Mouse (Mus musculus): Measurements from ENCODE around the gene Dcpp1.
A peak's percentile ranks its signal among the peaks of the same experiment; 100 is the strongest.
"Not testable (repeated sequence)": the region's sequence is repeated elsewhere in the genome, so short reads cannot be mapped to it uniquely, and the experiment has no call there.

Dcpp1 gene

DNA sequence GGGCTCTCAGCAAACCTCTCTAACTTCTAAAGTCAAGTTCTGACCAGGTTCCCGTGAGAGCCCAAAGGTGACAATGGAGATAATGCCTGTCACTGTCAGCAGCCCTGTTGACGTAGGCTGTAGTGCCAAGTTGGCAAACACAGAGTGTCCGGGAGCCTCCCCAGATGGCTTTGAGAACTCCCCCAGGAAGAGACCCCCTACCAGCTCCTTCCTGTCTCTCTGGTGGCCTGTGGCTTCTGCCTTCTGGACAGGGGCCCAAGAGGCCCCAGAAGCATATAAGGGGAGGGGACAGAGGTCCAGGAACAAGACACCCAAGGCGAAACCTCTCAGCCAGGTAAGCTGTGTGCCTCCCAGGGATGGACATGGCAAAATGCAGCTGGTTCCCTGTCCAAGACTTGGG, at the start of gene Dcpp1, which contains the start of gene Dcpp2:
TSS of gene Dcpp1 (plus strand) at position 301 of the 400 bp plus-strand sequence.
TSS of gene Dcpp2 (plus strand) at position 305 of the 400 bp plus-strand sequence.
- not testable (repeated sequence) for DNase-seq (ENCODE audit: low read depth, low spot score)

DNA sequence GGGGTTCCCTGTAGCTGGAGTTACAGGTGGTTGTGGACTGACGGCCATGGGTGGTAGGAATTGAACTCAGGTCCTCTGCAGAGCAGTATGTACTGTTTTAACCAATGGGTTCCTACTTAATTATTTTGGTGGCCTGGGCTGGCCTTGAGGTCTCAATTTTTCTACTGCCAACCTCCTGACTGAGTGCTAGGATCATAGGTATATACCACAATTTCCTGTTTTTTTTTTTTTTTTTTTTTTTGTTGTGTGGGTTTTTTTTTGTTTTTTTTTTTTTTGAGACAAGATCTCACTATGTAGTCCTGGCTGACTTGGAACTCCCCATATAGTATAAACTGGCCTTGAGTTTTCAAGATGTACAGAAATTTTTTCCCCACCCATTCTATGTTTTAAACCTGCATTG, 49.5 kb upstream of the Dcpp1 start:
- DNase-seq (ENCODE audit: low read depth, low spot score), result no peak

DNA sequence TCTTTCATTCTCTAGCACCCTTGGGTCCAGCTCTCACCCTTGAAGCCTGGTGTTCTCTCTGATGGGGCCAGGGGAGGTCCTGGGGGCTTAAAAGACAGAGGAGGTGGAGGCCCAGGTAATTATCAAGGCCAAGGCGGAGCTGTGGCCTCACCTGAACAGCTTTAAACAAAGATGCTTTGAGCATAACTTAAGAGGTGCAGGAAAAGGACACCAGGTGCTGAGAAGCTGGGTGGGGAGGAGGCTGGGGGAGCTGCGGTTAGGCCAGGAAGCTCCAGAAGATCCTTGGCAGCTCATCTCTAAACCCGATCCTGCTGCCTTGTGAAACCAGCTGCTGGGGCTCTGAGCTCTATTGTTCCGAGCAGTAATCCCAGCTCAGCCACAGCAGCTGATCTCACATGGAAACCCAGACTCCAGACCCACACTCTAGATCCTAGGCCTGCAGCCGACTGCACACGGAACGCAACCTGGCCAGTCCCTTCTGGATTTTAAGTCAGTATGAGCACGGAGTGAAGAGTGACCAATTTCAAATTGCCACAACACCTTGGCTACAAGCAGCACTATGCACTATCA, 44.6 kb upstream of the Dcpp1 start, which contains the start of gene Prss33:
TSS of gene Prss33 (minus strand) at position 51 of the 570 bp plus-strand sequence.
- no peak for DNase-seq (ENCODE audit: low read depth, low spot score)

DNA sequence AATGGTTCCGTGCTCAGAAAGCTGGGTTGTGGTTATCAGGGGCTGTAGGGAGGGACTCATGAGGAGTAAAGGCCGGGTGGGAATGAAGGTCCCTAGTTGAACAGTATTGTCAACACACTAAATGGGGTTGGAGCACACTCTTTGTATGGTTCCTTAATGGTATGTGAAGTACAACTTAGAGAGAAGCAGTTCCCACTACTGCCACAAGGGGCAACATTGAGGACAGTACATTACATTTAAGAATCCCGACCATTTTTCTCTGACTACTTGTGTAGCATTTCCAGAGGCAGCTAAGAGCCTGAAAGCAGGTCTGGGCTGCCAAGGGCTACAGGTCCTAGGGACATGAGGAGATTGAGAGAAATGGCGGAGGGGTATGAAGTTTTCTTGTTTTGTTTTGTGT, 39.5 kb upstream of the Dcpp1 start:
- peak; percentile 82 for DNase-seq (ENCODE audit: low read depth, low spot score)

DNA sequence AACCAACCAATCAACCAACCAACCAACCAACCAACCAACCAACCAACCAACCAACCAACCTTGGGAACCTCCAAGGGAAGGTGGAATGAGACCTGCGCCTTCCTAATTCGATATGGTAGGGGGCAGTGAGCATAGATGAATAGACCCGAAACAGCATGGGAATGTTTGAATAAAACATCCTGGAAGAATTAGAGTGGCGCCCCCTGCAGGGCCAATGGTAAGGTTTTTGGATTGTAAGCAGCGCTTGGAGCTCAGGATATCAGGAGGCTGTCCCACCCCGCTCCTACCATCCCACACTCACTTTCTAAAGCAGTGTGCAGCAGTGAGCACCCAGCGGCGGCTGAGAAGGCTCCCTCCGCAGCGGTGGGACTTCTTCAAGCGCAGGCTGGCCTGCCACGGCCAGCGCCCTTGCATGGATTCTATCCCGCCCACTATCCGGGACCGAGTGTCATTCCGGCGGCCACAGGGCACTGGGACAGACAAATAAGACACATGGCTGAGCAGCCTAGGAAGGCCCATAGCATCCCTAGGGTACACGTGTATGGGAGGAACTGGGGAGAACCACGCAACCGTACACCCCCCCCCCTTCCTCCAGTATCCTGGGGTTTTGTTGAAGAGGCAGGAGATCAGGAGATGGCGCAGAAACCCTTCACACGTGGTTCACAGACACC, 37.4 kb upstream of the Dcpp1 start:
- DNase-seq (ENCODE audit: low read depth, low spot score), result peak; percentile 89

DNA sequence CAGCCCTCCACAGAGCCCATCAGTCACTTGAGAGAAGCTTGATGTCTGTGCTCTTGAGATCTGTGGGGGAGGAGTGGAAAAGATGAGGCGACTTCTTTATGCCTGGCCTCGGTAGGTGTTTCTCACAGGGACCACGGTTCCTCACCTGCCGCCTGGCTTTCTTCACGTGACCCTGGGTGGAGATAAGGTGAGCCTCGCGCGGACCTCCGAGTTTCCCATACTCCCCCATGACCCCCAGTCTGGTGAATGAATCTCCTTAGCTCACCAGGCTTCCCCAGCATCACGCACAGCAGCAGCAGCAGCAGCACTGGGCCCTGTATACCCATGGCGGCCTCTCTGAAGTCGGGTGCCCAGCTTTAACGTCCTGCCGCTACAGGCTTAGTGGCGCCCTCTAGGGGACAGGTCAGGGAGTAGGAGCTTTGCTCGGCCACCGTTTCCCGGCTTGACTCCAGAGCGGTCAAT, 36.8 kb upstream of the Dcpp1 start, which contains the start of the genes Prss32 and Prss41:
TSS of gene Prss32 (plus strand) at position 44 of the 462 bp plus-strand sequence.
TSS of gene Prss41 (minus strand) at position 361 of the 462 bp plus-strand sequence.
- peak; percentile 80 for DNase-seq (ENCODE audit: low read depth, low spot score)

DNA sequence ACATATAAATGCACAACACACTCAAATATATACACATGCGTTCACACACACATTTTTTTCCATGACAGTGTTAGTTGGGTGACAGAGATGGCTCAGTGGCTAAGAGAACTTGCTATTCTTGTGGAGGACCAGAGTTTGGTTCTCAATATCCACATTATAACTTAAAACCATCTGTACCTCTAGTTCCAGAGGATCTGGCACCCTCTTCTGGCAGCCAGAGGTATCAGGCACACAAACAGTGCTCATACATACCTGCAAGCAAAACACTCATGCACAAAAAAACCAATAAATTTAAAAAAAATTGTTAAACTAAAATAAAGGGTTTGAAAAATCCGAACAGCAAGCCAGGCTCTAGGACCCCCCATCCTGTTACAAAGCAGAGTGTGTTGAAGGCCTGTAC, 30.6 kb upstream of the Dcpp1 start:
- peak; percentile 40 for DNase-seq (ENCODE audit: low read depth, low spot score)

DNA sequence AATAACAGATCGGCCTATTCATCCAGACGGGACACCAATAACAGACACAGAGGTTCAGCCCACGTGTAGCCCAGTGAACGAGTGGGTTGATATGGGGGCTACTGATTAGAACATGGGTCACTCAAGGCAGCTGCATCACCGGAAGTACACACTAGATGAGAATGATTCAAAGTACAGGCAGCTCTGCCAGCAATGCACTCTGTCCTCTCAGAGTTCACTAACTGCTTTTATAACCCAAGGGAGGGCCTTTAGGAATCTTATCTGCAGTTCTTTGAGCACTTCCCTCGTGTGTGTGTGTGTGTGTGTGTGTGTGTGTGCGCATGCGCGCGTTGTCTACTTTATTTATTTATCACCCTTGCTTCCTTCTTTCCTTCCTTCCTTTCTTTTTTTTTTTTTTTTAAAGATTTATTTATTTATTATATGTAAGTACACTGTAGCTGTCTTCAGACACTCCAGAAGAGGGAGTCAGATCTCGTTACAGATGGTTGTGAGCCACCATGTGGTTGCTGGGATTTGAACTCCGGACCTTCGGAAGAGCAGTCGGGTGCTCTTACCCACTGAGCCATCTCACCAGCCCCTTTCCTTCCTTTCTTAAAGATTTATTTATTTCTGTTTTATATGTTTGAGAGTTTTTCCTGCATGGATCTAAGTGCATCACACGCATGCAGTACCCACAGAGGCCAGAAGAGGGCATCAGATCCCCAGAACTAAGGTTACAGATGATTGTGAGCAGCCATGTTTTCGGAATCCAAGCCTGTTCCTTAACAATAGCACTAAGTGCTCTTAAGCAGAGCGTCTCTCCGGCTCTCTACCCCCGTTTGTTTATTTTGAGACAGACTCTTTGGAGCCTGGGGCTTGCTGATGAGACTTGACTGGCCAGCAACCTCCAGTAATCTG, 29.6 kb upstream of the Dcpp1 start:
- peak; percentile 82 for DNase-seq (ENCODE audit: low read depth, low spot score)

DNA sequence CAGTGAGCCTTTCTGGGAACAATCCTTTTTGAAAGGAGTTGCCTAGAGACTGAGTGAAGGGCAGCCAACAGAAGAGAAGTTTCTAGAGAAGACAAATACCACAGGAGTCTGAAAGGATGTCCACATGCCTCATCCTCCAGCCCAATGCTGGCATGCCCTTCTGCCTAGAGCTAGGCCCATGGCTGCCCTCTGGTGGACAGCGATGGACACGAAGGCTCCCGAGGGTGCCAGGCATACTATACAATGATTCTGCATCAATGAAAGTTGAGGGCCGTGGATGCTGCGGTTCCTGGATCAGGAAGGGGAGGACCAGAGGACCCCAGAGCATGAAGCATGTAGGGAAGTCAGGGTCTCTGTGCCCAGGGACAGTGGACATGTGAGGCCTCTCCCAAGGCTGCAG, 27.4 kb upstream of the Dcpp1 start:
- peak; percentile 38 for DNase-seq (ENCODE audit: low read depth, low spot score)

DNA sequence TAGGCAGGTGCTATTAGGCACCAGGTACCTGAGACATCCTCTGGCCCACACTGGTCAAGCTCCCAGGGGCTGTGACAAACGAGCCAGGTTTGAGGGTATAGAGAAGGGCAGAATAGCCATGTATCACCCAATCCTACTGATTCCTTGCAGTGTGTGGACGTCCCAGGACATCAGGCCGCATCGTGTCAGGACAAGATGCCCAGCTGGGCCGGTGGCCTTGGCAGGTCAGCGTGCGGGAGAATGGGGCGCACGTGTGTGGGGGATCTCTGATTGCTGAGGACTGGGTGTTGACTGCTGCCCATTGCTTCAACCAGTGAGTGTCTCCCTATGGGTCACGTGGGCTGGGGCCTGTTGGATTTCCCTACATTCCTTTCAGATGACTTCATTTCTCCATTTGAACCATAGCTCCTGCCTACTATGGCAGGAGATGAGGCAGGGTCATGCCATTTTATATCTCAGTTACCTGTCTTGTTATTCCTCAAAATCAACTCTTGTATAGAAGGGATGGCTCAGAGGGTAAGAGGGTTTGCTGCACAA, 26.4 kb upstream of the Dcpp1 start:
- DNase-seq (ENCODE audit: low read depth, low spot score), result peak; percentile 44

DNA sequence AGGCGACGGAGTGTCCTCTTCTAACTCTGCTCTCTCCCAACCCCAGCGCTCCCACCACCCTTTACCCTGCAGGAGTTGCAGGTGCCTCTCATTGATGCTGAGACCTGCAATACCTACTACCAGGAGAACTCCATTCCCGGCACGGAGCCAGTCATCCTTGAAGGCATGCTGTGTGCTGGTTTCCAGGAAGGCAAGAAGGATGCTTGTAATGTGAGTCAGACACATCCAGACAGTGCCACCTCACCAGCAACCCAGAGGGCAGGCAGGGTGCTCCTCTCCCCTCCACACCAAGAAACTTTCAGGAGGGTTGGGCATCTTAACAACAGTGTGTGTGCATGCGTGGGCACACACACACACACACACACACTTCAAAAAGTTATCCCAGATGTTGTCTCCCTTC, 23.5 kb upstream of the Dcpp1 start:
- DNase-seq (ENCODE audit: low read depth, low spot score), result no peak

DNA sequence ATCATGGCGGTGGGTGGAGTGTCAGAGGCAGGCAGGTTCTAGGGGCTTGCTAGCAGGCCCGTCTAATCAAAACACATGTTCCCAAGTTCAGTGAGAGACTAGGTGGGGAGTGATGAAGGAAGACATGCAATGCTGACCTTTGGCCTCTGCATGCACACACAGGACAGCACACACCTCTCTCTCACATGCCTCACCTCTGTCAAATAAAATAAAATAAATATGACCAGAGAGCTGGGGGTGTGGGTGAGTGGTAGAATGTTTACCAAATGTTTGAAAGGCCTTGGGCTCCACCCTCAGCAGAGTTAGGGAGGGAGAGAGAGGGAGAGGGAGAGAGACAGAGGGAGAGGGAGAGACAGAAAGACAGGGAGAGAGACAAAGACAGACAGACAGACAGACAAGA, 22.8 kb upstream of the Dcpp1 start:
- DNase-seq (ENCODE audit: low read depth, low spot score), result no peak

DNA sequence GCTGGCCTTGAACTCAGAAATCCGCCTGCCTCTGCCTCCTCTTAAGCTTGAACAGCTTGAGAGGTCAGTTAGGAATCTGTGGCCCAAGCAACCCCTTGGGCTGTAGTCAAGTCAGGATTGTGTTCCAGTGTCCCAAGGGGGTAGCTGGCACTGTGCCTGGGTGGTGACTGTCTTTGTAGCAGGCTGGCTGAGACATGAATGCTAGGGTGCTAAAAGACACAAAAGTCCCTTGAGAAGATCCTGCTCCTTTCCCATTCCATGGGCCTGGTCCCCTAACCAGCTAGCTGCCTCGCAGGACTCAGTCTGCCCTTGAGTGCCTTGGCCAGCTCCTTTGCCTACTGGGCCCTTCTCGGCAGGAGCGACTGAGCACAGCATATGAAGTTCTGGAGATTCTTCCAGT, 17.8 kb upstream of the Dcpp1 start:
- DNase-seq (ENCODE audit: low read depth, low spot score), result no peak

DNA sequence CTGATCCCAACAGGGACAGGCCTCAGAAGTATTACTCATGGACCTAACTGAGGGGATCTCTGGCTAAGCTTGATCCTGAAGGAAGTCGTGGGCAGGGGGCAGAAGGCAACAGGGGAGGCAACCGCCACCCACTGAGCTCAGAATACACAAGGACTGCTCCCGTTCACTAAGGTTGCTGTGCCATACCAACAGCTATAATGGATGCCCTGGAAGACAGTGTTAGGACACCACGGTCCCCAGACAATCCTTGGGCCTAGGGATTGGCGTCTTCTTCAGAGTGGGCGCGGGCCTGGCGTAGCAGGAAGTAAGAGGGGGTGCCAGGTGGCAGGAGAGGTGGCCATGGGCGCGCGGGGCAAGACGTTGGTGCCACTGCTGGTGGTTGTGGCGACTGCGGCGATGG, 12.9 kb upstream of the Dcpp1 start, which contains the start of gene Prss21:
TSS of gene Prss21 (plus strand) at position 301 of the 400 bp plus-strand sequence.
- no peak for DNase-seq (ENCODE audit: low read depth, low spot score)

DNA sequence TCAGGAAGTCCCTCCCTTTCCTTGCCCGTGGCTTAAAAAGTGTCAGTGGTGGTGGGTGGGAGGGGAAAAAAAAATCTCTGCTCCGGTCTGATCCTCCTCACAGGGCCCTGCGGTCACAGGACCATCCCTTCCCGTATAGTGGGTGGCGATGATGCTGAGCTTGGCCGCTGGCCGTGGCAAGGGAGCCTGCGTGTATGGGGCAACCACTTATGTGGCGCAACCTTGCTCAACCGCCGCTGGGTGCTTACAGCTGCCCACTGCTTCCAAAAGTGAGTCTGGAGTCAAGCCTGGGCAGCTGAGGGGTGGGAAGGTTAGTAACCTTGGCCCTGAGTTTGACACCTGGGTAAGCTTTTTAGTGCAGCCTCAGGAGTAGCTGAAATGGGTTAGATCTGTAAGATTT, 12.2 kb upstream of the Dcpp1 start:
- no peak for DNase-seq (ENCODE audit: low read depth, low spot score)

DNA sequence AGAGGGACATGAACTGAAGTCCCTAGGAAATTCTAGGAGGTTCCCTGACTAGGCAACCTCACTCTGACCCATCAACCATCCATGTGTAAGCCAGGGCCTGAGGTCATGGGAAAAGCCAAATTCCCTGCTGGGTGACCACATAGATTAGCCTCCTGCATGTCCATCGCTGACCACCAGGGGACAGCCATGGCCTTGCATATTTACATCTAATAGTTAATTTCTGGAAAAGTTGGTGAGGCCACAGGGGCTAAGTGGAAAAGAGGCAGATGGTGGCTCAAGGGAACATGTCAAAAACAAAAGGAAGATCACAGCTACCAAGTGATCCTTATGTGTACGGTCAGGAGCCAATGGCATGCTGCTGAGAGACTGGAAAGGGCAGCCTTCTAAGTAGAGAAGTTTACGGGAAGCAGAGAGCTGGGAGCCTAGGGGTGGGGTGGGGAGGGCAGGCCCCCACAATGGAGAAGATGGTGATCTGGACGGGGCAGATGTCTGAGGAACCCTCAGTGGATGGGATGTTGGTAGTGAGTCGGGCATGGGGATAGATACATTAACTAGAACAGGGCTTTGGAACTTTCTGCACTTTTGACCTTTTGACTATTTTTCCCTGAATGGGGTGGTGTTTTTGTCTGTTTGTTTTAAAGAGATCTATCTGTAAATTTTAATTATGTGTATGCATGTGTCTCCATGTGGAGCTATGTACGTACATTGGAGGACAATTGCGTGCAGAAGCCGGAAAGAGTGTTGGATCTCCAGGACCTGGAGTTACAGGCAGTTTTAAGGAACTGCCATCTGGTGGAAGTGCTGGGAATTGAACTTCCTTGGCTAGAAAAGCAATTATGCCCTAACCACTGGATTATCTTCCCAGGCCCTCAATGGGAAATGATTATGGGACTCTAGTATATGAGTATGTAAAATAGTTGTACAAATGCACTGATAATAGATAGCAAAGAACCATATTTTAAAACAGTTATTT, 6.5 kb upstream of the Dcpp1 start:
- DNase-seq (ENCODE audit: low read depth, low spot score), result peak; percentile 56

DNA sequence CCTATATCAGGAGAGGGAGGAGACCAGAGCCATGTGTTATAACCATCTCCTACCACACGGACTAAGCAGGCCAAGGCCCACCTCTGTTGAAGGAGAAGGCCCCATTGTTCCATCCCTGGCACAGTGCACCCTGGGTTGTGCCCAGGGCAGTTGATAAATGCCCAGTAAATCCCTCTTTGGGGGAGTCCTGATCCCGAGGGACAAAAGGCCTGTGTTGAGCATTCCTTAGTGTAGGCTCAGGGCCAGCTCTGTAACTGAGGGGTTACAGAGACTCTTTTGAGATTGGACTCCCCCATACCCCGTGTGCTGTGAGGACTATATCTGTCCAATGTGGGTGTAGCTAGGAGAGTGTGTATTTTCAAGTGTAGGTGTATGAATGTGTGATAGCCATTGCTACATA, 3.9 kb upstream of the Dcpp1 start:
- DNase-seq (ENCODE audit: low read depth, low spot score), result no peak

DNA sequence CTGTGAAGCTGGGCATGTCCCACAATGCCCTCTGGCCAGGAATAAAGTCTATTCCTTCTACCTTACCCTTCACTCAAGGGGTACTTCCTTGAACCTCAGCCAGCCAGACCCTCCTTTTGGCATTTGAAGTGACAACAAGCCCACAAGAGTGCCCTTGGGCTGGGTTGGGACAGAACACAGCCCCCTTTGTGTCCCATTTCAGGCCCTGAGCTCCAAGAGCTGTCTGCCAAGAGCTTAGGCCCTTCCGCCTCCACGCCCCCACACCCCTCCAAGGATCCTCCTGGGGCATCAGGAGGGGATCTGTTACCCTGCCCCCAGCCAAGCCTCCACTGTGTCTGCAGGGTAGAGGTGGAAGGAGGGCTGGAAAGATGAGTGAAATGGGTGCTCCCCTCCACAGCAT, 3.5 kb upstream of the Dcpp1 start:
- DNase-seq (ENCODE audit: low read depth, low spot score), result no peak

DNA sequence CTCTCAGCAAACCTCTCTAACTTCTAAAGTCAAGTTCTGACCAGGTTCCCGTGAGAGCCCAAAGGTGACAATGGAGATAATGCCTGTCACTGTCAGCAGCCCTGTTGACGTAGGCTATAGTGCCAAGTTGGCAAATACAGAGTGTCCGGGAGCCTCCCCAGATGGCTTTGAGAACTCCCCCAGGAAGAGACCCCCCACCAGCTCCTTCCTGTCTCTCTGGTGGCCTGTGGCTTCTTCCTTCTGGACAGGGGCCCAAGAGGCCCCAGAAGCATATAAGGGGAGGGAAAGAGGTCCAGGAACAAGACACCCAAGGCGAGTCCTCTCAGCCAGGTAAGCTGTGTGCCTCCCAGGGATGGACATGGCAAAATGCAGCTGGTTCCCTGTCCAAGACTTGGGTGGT, 36.5 kb downstream of the Dcpp1 start, which contains the start of gene Dcpp3:
TSS of gene Dcpp3 (plus strand) at position 301 of the 400 bp plus-strand sequence.
- DNase-seq (ENCODE audit: low read depth, low spot score), result not testable (repeated sequence)

DNA sequence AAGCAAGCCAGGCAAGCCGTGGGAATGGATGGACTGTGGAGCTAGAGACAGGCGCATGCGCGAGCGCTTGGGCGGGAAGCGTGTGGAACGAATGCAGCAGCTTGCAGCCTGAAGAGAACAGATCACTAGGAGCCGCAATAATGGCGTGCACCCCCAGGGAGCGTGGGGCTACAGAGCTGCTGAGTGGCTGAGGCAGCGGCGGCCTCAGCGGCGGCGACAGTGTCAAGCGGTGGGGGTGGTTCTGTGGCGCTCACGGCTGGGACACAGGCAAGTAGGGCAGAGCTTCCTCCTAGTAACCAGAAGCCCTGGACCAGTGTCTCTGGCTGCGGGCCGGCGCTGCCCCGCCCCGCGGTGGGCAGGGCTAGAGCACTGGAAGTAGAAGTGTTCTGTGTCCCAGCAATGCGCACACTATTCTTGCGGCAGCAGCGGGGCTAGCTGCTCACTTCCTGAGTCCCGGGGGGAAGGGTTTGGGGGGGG, 43.9 kb downstream of the Dcpp1 start:
- peak; percentile 87 for DNase-seq (ENCODE audit: low read depth, low spot score)
